Mouse (Mus musculus) neural tube, embryonic 11.5 days (tissue): ENCODE measurements at regions not wholly inside any gene's neighbourhood (a gene's known extent, or its start where the extent isn't known, plus 50 kb on each side); places are given as distances from the start of the nearest gene placed in this dataset.

Experiments
- ATAC-seq: fragments of 200-750 bp; cut with Nextera tagmentation; 2 replicates; pipeline ENCODE4 v1.8.0; 2017; ENCODE audit warnings: moderate number of reproducible peaks, mild to moderate bottlenecking, moderate TSS enrichment, moderate library complexity; ENCODE audit not compliant: insufficient read depth, low FRiP score, low TSS enrichment
- DNase-seq: peaks from one replicate; pipeline ENCODE4 v3.0.0-alpha.2; 2015; ENCODE audit warnings: low spot score
- H3K27ac ChIP-seq: fragments of 300-500 bp; sonication (generic); 2 replicates; pipeline ENCODE4 v1.5.1; 2014; ENCODE audit warnings: low read depth, mild to moderate bottlenecking, low read length
- H3K27me3 ChIP-seq: fragments of 300-500 bp; sonication (generic); 2 replicates; pipeline ENCODE4 v1.6.1; 2014; ENCODE audit warnings: mild to moderate bottlenecking, low read length, mixed read lengths; ENCODE audit not compliant: control insufficient read depth, insufficient read depth
- H3K36me3 ChIP-seq: fragments of 300-500 bp; sonication (generic); 2 replicates; pipeline ENCODE4 v1.6.1; 2014; ENCODE audit warnings: mild to moderate bottlenecking, low read length, moderate library complexity, mixed read lengths; ENCODE audit not compliant: control insufficient read depth, insufficient read depth
- H3K4me1 ChIP-seq: fragments of 300-500 bp; sonication (generic); 2 replicates; pipeline ENCODE4 v1.6.1; 2014; ENCODE audit warnings: low read length, mixed read lengths; ENCODE audit not compliant: control insufficient read depth, insufficient read depth
- H3K4me2 ChIP-seq: fragments of 300-500 bp; sonication (generic); 2 replicates; pipeline ENCODE4 v1.6.1; 2014; ENCODE audit warnings: low read depth, mild to moderate bottlenecking, moderate library complexity
- H3K4me3 ChIP-seq: fragments of 300-500 bp; sonication (generic); 2 replicates; pipeline ENCODE4 v1.5.1; 2014; ENCODE audit warnings: low read depth, low read length
- H3K9ac ChIP-seq: fragments of 300-500 bp; sonication (generic); 2 replicates; pipeline ENCODE4 v1.6.1; 2014; ENCODE audit warnings: mild to moderate bottlenecking, low read length
- H3K9me3 ChIP-seq: fragments of 300-500 bp; sonication (generic); 2 replicates; pipeline ENCODE4 v1.6.1; 2016; ENCODE audit warnings: low read length; ENCODE audit not compliant: control insufficient read depth
- WGBS: fragments of 180-500 bp; shearing (Covaris S2); extraction: QIAGEN DNeasy Blood & Tissue Kit; methylation state at CpG from one replicate; pipeline ENCODE4 v1.1.7; 2014; 5-methylcytosine and 5-hydroxymethylcytosine counted together

- ATAC-seq (no peak), DNase-seq (no peak)
- 66% methylated on average over 8 of the region's 8 CpGs for WGBS
- no peak overlapping the region for H3K4me2 ChIP-seq
- H3K36me3 ChIP-seq, result no peaks in the 10 kb centered on the region
- H3K27ac ChIP-seq, result no peak overlapping the region
- no peaks in the 10 kb centered on the region for H3K9me3 ChIP-seq
- no peak overlapping the region for H3K4me3 ChIP-seq
- H3K4me1 ChIP-seq, result no peaks in the 10 kb centered on the region
- no peaks in the 10 kb centered on the region for H3K27me3 ChIP-seq
- no peak overlapping the region for H3K9ac ChIP-seq
Observed at GRCm38 (mm10) chr4:100616161-100616915, 137.7 kb downstream of the Ube2u start.

DNA sequence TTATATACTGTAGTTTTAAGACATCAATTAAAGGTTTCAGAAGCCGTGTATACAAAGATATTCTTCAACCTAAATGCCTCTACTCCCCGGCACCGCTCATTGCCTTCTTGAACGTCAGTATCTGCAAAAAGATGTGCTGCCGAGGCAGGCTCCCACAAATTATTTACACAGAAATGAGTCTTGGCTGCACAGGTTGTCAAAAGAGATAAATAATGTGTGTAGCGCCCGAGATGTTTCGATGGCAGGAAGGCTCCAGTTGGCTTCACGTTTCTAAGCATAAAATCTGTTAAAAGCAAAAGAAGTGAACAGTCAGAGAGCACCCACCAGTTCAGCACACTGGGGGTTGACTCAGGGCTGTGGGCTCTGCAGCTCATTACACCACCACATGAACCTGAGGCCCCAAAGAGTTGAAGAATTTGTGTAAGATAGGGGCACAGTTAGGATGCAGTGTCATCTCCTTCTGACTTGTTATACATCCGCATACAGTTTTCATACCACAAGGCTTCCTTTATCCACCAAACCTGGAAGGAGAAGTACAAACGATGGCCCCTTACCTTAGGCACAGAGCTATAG is 138.4 kb downstream of the Ube2u start:
- ATAC-seq, result no peak

GRCm38 (mm10) chr4:100624656-100625055 is 146.0 kb downstream of the Ube2u start:
- H3K4me3 ChIP-seq, result no peak overlapping the region
- H3K9me3 ChIP-seq, result no peaks in the 10 kb centered on the region
- H3K36me3 ChIP-seq, result no peaks in the 10 kb centered on the region
- H3K9ac ChIP-seq, result no peak overlapping the region
- no peak for ATAC-seq
- no peaks in the 10 kb centered on the region for H3K27me3 ChIP-seq
- no peak for DNase-seq
- WGBS, result 90% methylated on average over 3 of the region's 5 CpGs
- H3K27ac ChIP-seq, result no peak overlapping the region
- no peak overlapping the region for H3K4me2 ChIP-seq
- no peaks in the 10 kb centered on the region for H3K4me1 ChIP-seq

More for the DNA sequence above, 138.4 kb downstream of the Ube2u start:
- no peaks in the 10 kb centered on the region for H3K27me3 ChIP-seq
- no peaks in the 10 kb centered on the region for H3K36me3 ChIP-seq
- no peak overlapping the region for H3K4me3 ChIP-seq
- H3K4me2 ChIP-seq, result no peak overlapping the region
- WGBS, result 73% methylated on average over 11 of the region's 11 CpGs
- no peak overlapping the region for H3K27ac ChIP-seq
- H3K9me3 ChIP-seq, result no peaks in the 10 kb centered on the region
- no peak overlapping the region for H3K9ac ChIP-seq
- no peaks in the 10 kb centered on the region for H3K4me1 ChIP-seq
- DNase-seq, result no peak

- WGBS, result 84% methylated on average over 4 of the region's 4 CpGs
- DNase-seq, result no peak
Observed at GRCm38 (mm10) chr4:100626551-100626950, 147.9 kb downstream of the Ube2u start.

GRCm38 (mm10) chr4:100634388-100634787 is 142.1 kb upstream of the Cachd1 start:
- Histone ChIP-seq H3K9ac (no peak overlapping the region), H3K27me3 (no peaks in the 10 kb centered on the region), H3K36me3 (no peaks in the 10 kb centered on the region), H3K4me1 (no peaks in the 10 kb centered on the region), H3K4me3 (no peak overlapping the region), H3K27ac (no peak overlapping the region), H3K4me2 (no peak overlapping the region), H3K9me3 (no peaks in the 10 kb centered on the region)
- ATAC-seq, result no peak
- no peak for DNase-seq
- WGBS, result 57% methylated on average over 2 of the region's 2 CpGs

More at GRCm38 (mm10) chr4:100626551-100626950, 147.9 kb downstream of the Ube2u start:
- H3K9me3 ChIP-seq, result no peaks in the 10 kb centered on the region
- H3K27ac ChIP-seq, result no peak overlapping the region
- H3K4me3 ChIP-seq, result no peak overlapping the region
- H3K36me3 ChIP-seq, result no peaks in the 10 kb centered on the region
- no peak overlapping the region for H3K9ac ChIP-seq
- no peak for ATAC-seq
- no peaks in the 10 kb centered on the region for H3K4me1 ChIP-seq
- H3K27me3 ChIP-seq, result no peaks in the 10 kb centered on the region
- no peak overlapping the region for H3K4me2 ChIP-seq

DNA sequence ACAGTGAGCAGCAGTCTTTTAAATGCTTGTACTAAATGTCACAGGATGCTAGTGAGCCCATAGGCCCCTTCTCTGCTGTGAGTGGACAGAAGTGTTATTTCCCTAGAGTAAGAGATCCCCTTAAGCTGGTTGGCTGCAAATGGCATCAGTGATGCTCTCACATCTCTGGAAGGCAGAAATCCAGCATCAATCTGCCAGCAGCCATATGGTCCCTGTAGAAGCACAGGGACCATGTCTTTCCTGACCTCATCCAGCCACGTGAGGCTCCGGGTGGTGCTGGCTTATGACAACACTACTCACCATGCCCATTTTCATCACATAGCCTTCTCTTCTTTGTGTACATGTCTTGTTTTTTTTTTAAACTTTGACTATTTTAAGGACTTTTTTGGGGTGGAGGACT is 138.9 kb upstream of the Cachd1 start:
- Histone ChIP-seq H3K36me3 (no peaks in the 10 kb centered on the region), H3K9me3 (no peaks in the 10 kb centered on the region), H3K27me3 (no peaks in the 10 kb centered on the region), H3K27ac (no peak overlapping the region), H3K9ac (no peak overlapping the region), H3K4me2 (no peak overlapping the region), H3K4me1 (no peaks in the 10 kb centered on the region), H3K4me3 (no peak overlapping the region)
- 81% methylated on average over 2 of the region's 2 CpGs for WGBS
- no peak for DNase-seq
- ATAC-seq, result no peak

- no peaks in the 10 kb centered on the region for H3K27me3 ChIP-seq
- WGBS, result 73% methylated on average over 1 of the region's 1 CpGs
- H3K9ac ChIP-seq, result no peak overlapping the region
- H3K4me1 ChIP-seq, result no peaks in the 10 kb centered on the region
- H3K4me3 ChIP-seq, result no peak overlapping the region
- H3K4me2 ChIP-seq, result no peak overlapping the region
- DNase-seq (no peak), ATAC-seq (no peak)
- H3K27ac ChIP-seq, result no peak overlapping the region
- no peaks in the 10 kb centered on the region for H3K9me3 ChIP-seq
- H3K36me3 ChIP-seq, result no peaks in the 10 kb centered on the region
Observed at GRCm38 (mm10) chr4:100661154-100661553, 115.3 kb upstream of the Cachd1 start.

- peak; percentile 55 for ATAC-seq
- Histone ChIP-seq H3K4me3 (no peak overlapping the region), H3K4me2 (no peak overlapping the region), H3K4me1 (no peaks in the 10 kb centered on the region), H3K9ac (no peak overlapping the region), H3K9me3 (no peaks in the 10 kb centered on the region), H3K27ac (no peak overlapping the region), H3K36me3 (no peaks in the 10 kb centered on the region), H3K27me3 (no peaks in the 10 kb centered on the region)
- peak; percentile 72 for DNase-seq
- 50% methylated on average over 5 of the region's 5 CpGs for WGBS
Observed at GRCm38 (mm10) chr4:100664619-100665264, 111.7 kb upstream of the Cachd1 start.

GRCm38 (mm10) chr4:100670553-100670952 is 105.9 kb upstream of the Cachd1 start:
- no peaks in the 10 kb centered on the region for H3K36me3 ChIP-seq
- H3K9ac ChIP-seq, result no peak overlapping the region
- DNase-seq, result no peak
- 81% methylated on average over 5 of the region's 5 CpGs for WGBS
- no peaks in the 10 kb centered on the region for H3K27me3 ChIP-seq
- H3K9me3 ChIP-seq, result no peaks in the 10 kb centered on the region
- no peak overlapping the region for H3K4me2 ChIP-seq
- no peak for ATAC-seq
- H3K27ac ChIP-seq, result no peak overlapping the region
- no peak overlapping the region for H3K4me3 ChIP-seq
- H3K4me1 ChIP-seq, result peaks cover 2% of the 10 kb centered on the region; the same call in 1 of the 2 replicates
